Mouse (Mus musculus) limb, embryonic 13.5 days (tissue): ENCODE data around the gene Nkpd1. TPM values are rescaled to one million over a fixed set of nuclear protein-coding genes. Genes with fewer than 3 reads are reported as not detected.

ENCODE experiments used
- ATAC-seq: fragments of 200-750 bp; cut with Nextera tagmentation; 2 replicates; pipeline ENCODE4 v1.8.0; 2017; ENCODE audit warnings: low read depth, moderate number of reproducible peaks, moderate TSS enrichment; ENCODE audit not compliant: low FRiP score
- H3K27ac ChIP-seq: fragments of 300-500 bp; sonication (generic); 2 replicates; pipeline ENCODE4 v1.5.1; 2015; ENCODE audit warnings: inconsistent platforms, mild to moderate bottlenecking, moderate library complexity
- H3K27me3 ChIP-seq: fragments of 300-500 bp; sonication (generic); 2 replicates; pipeline ENCODE4 v1.6.1; 2015; ENCODE audit warnings: mild to moderate bottlenecking, inconsistent platforms
- H3K36me3 ChIP-seq: fragments of 300-500 bp; sonication (generic); 2 replicates; pipeline ENCODE4 v1.6.1; 2015; ENCODE audit warnings: inconsistent platforms, mild to moderate bottlenecking, moderate library complexity
- H3K4me1 ChIP-seq: fragments of 300-500 bp; sonication (generic); 2 replicates; pipeline ENCODE4 v1.6.1; 2015; ENCODE audit warnings: inconsistent platforms
- H3K4me2 ChIP-seq: fragments of 300-500 bp; sonication (generic); replicated peaks from 2 replicates; pipeline ENCODE4 v1.6.1; 2015; ENCODE audit warnings: inconsistent platforms, mild to moderate bottlenecking, moderate library complexity
- H3K4me3 ChIP-seq: fragments of 300-500 bp; sonication (generic); 2 replicates; pipeline ENCODE4 v1.5.1; 2015; ENCODE audit warnings: moderate library complexity, mild to moderate bottlenecking, inconsistent platforms
- H3K9ac ChIP-seq: fragments of 300-500 bp; sonication (generic); 2 replicates; pipeline ENCODE4 v1.6.1; 2015; ENCODE audit warnings: mild to moderate bottlenecking, inconsistent platforms
- H3K9me3 ChIP-seq: fragments of 300-500 bp; sonication (generic); 2 replicates; pipeline ENCODE4 v1.6.1; 2016; ENCODE audit warnings: inconsistent platforms
- WGBS: fragments of 180-500 bp; shearing (Covaris S2); methylation state at CpG from one replicate; pipeline ENCODE4 v1.1.7; 2015; 5-methylcytosine and 5-hydroxymethylcytosine counted together
- polyA plus RNA-seq: library from polyadenylated mRNA; unstranded; fragments of >200 nt; fragmentation: Nextera tagmentation; extraction: Ambion mirVana; gene quantifications from 2 replicates; pipeline ENCODE4 v1.2.1, GENCODE M21; 2015

The Nkpd1 gene
- polyA plus RNA-seq, 1 experiment from 2014 or later: 0.11 TPM

- ATAC-seq: 0 out of 2 replicates have a peak, but pooled peaks have one; percentile 32
- no peak overlapping the region for H3K4me2 ChIP-seq
- H3K27ac ChIP-seq: no peak overlapping the region
- no peaks in the 10 kb centered on the region for H3K9me3 ChIP-seq
- no peak overlapping the region for H3K4me3 ChIP-seq
- no peak overlapping the region for H3K9ac ChIP-seq
- WGBS: 91% methylated on average over 14 of the region's 14 CpGs
- H3K4me1 ChIP-seq: peaks cover 10% of the 10 kb centered on the region
- H3K36me3 ChIP-seq: peaks cover 79% of the 10 kb centered on the region
- no peaks in the 10 kb centered on the region for H3K27me3 ChIP-seq
Observed at GRCm38 (mm10) chr7:19532240-19532639, 14.6 kb downstream of the Nkpd1 start.

GRCm38 (mm10) chr7:19534676-19535075, 17.0 kb downstream of the Nkpd1 start:
- Histone ChIP-seq H3K9ac (no peak overlapping the region), H3K36me3 (peaks cover 63% of the 10 kb centered on the region), H3K27me3 (no peaks in the 10 kb centered on the region), H3K27ac (no peak overlapping the region), H3K4me2 (no peak overlapping the region), H3K4me1 (peaks cover 15% of the 10 kb centered on the region), H3K9me3 (no peaks in the 10 kb centered on the region), H3K4me3 (no peak overlapping the region)
- no peak for ATAC-seq
- 93% methylated on average over 10 of the region's 10 CpGs for WGBS

- ATAC-seq: no peak
- Histone ChIP-seq H3K9me3 (no peaks in the 10 kb centered on the region), H3K27ac (no peak overlapping the region), H3K4me3 (no peak overlapping the region), H3K4me1 (peaks cover 37% of the 10 kb centered on the region), H3K27me3 (no peaks in the 10 kb centered on the region), H3K9ac (no peak overlapping the region), H3K36me3 (peaks cover under 1% of the 10 kb centered on the region; the same call in 1 of the 2 replicates), H3K4me2 (no peak overlapping the region)
- 99% methylated on average over 2 of the region's 2 CpGs for WGBS
Observed at GRCm38 (mm10) chr7:19540771-19541566, 23.3 kb downstream of the Nkpd1 start.

GRCm38 (mm10) chr7:19541681-19542154, 24.1 kb downstream of the Nkpd1 start:
- H3K27me3 ChIP-seq: no peaks in the 10 kb centered on the region
- 82% methylated on average over 7 of the region's 7 CpGs for WGBS
- H3K4me1 ChIP-seq: peaks cover 39% of the 10 kb centered on the region
- no peak overlapping the region for H3K4me2 ChIP-seq
- H3K4me3 ChIP-seq: no peak overlapping the region
- no peak overlapping the region for H3K9ac ChIP-seq
- no peak overlapping the region for H3K27ac ChIP-seq
- no peaks in the 10 kb centered on the region; the same call in 1 of the 2 replicates for H3K36me3 ChIP-seq
- ATAC-seq: no peak
- H3K9me3 ChIP-seq: no peaks in the 10 kb centered on the region

GRCm38 (mm10) chr7:19542155-19542691, 24.6 kb downstream of the Nkpd1 start:
- H3K27ac ChIP-seq: no peak overlapping the region
- H3K9me3 ChIP-seq: no peaks in the 10 kb centered on the region
- peaks cover 36% of the 10 kb centered on the region for H3K4me1 ChIP-seq
- no peak overlapping the region for H3K9ac ChIP-seq
- no peaks in the 10 kb centered on the region; the same call in 1 of the 2 replicates for H3K36me3 ChIP-seq
- H3K4me3 ChIP-seq: no peak overlapping the region
- no peaks in the 10 kb centered on the region for H3K27me3 ChIP-seq
- no peak overlapping the region for H3K4me2 ChIP-seq
- 76% methylated on average over 8 of the region's 8 CpGs for WGBS
- ATAC-seq: peak; percentile 60; the same call in 1 of the 2 replicates

- H3K4me1 ChIP-seq: peaks cover 30% of the 10 kb centered on the region
- ATAC-seq: no peak
Observed at GRCm38 (mm10) chr7:19543584-19543983, 25.9 kb downstream of the Nkpd1 start.

GRCm38 (mm10) chr7:19546007-19546406, 28.4 kb downstream of the Nkpd1 start:
- Histone ChIP-seq H3K27me3 (no peaks in the 10 kb centered on the region), H3K27ac (no peak overlapping the region), H3K4me2 (no peak overlapping the region), H3K36me3 (no peaks in the 10 kb centered on the region), H3K9me3 (no peaks in the 10 kb centered on the region), H3K4me3 (no peak overlapping the region), H3K4me1 (peaks cover 30% of the 10 kb centered on the region), H3K9ac (no peak overlapping the region)
- 57% methylated on average over 3 of the region's 3 CpGs for WGBS
- ATAC-seq: 0 out of 2 replicates have a peak, but pooled peaks have one; percentile 35

More at GRCm38 (mm10) chr7:19543584-19543983, 25.9 kb downstream of the Nkpd1 start:
- Histone ChIP-seq H3K4me2 (no peak overlapping the region), H3K27me3 (no peaks in the 10 kb centered on the region), H3K27ac (no peak overlapping the region), H3K9me3 (no peaks in the 10 kb centered on the region), H3K36me3 (no peaks in the 10 kb centered on the region), H3K4me3 (no peak overlapping the region), H3K9ac (no peak overlapping the region)
- 49% methylated on average over 6 of the region's 6 CpGs for WGBS

- no peak for ATAC-seq
- H3K27me3 ChIP-seq: no peaks in the 10 kb centered on the region
- H3K4me2 ChIP-seq: no peak overlapping the region
- H3K4me1 ChIP-seq: peaks cover 23% of the 10 kb centered on the region
- H3K9ac ChIP-seq: no peak overlapping the region
- H3K36me3 ChIP-seq: peaks cover 9% of the 10 kb centered on the region
- WGBS: 87% methylated on average over 2 of the region's 2 CpGs
- H3K4me3 ChIP-seq: no peak overlapping the region
- H3K27ac ChIP-seq: no peak overlapping the region
- no peaks in the 10 kb centered on the region for H3K9me3 ChIP-seq
Observed at GRCm38 (mm10) chr7:19547344-19547969, 29.8 kb downstream of the Nkpd1 start.

GRCm38 (mm10) chr7:19549394-19549793, 31.8 kb downstream of the Nkpd1 start:
- Histone ChIP-seq H3K27ac (no peak overlapping the region), H3K4me1 (peaks cover 13% of the 10 kb centered on the region), H3K4me3 (no peak overlapping the region), H3K27me3 (no peaks in the 10 kb centered on the region), H3K36me3 (peaks cover 28% of the 10 kb centered on the region), H3K9me3 (no peaks in the 10 kb centered on the region), H3K4me2 (no peak overlapping the region), H3K9ac (no peak overlapping the region)
- WGBS: 84% methylated on average over 10 of the region's 10 CpGs
- no peak for ATAC-seq

GRCm38 (mm10) chr7:19551634-19552033, 34.0 kb downstream of the Nkpd1 start:
- Histone ChIP-seq H3K4me1 (peaks cover 2% of the 10 kb centered on the region; the same call in 1 of the 2 replicates), H3K4me2 (no peak overlapping the region), H3K9ac (0 out of 2 replicates have a peak overlapping the region, but pooled peaks have one; percentile 25), H3K27ac (no peak overlapping the region), H3K4me3 (no peak overlapping the region), H3K36me3 (peaks cover 43% of the 10 kb centered on the region), H3K9me3 (no peaks in the 10 kb centered on the region), H3K27me3 (no peaks in the 10 kb centered on the region)
- WGBS: 60% methylated on average over 5 of the region's 5 CpGs
- ATAC-seq: no peak

GRCm38 (mm10) chr7:19552443-19552842, 34.8 kb downstream of the Nkpd1 start:
- ATAC-seq: peak; percentile 30; the same call in 1 of the 2 replicates
- H3K4me3 ChIP-seq: no peak overlapping the region
- H3K9ac ChIP-seq: peak overlapping the region; percentile 25; the same call in 1 of the 2 replicates
- no peaks in the 10 kb centered on the region for H3K9me3 ChIP-seq
- peaks cover 47% of the 10 kb centered on the region for H3K36me3 ChIP-seq
- H3K4me2 ChIP-seq: no peak overlapping the region
- H3K27me3 ChIP-seq: no peaks in the 10 kb centered on the region
- no peak overlapping the region; the same call in 1 of the 2 replicates for H3K27ac ChIP-seq
- no peaks in the 10 kb centered on the region; the same call in 1 of the 2 replicates for H3K4me1 ChIP-seq
- 60% methylated on average over 2 of the region's 2 CpGs for WGBS

- no peak for ATAC-seq
- H3K4me1 ChIP-seq: peaks cover 17% of the 10 kb centered on the region
- no peaks in the 10 kb centered on the region for H3K27me3 ChIP-seq
- H3K27ac ChIP-seq: no peak overlapping the region
- H3K4me3 ChIP-seq: no peak overlapping the region
- no peak overlapping the region for H3K4me2 ChIP-seq
- no peak overlapping the region for H3K9ac ChIP-seq
- H3K9me3 ChIP-seq: no peaks in the 10 kb centered on the region
- 75% methylated on average over 1 of the region's 1 CpGs for WGBS
- H3K36me3 ChIP-seq: peaks cover 56% of the 10 kb centered on the region
Observed at GRCm38 (mm10) chr7:19554168-19554567, 36.5 kb downstream of the Nkpd1 start.
